Mouse (Mus musculus): ENCODE data around the gene Ptprf.

The Ptprf gene

GRCm38 (mm10) chr4:118205906-118206305, 85.3 kb downstream of the Ptprf start:
- DNase-seq (ENCODE audit: low spot score): peak; percentile 67

- no peak for DNase-seq (ENCODE audit: low spot score)
Observed at GRCm38 (mm10) chr4:118199093-118199492, 92.1 kb downstream of the Ptprf start.

- DNase-seq (ENCODE audit: low spot score): no peak
Observed at GRCm38 (mm10) chr4:118198606-118199005, 92.6 kb downstream of the Ptprf start.

GRCm38 (mm10) chr4:118196185-118196584, 95.0 kb downstream of the Ptprf start:
- no peak for DNase-seq (ENCODE audit: low spot score)

GRCm38 (mm10) chr4:118180301-118181080, 110.7 kb downstream of the Ptprf start:
- DNase-seq (ENCODE audit: low spot score): no peak

- peak; percentile 98 for DNase-seq (ENCODE audit: low spot score)
Observed at GRCm38 (mm10) chr4:118179467-118180300, 111.5 kb downstream of the Ptprf start, which contains the start of gene Kdm4a. Gene Kdm4a, minus strand, starts transcription at chr4:118180043.

- DNase-seq (ENCODE audit: low spot score): no peak
Observed at GRCm38 (mm10) chr4:118178952-118179466, 112.2 kb downstream of the Ptprf start.

- DNase-seq (ENCODE audit: low spot score): no peak
Observed at GRCm38 (mm10) chr4:118172461-118172860, 118.7 kb downstream of the Ptprf start.

- DNase-seq (ENCODE audit: low spot score): peak; percentile 10
Observed at GRCm38 (mm10) chr4:118171006-118171405, 120.2 kb downstream of the Ptprf start.

GRCm38 (mm10) chr4:118162123-118162522, 129.1 kb downstream of the Ptprf start:
- DNase-seq (ENCODE audit: low spot score): no peak

Data from adipocyte (in vitro differentiated cells).